Mouse (Mus musculus): ENCODE data around the gene Slc35a1. TPM values are rescaled to one million over a fixed set of nuclear protein-coding genes. Genes with fewer than 3 reads are reported as not detected.
A peak's percentile ranks its signal among the peaks of the same experiment; 100 is the strongest.
"Not testable (repeated sequence)": the region's sequence is repeated elsewhere in the genome, so short reads cannot be mapped to it uniquely, and the experiment has no call there.

Gene Slc35a1
- 19.8 and 21.5 TPM in 2 replicates for polyA plus RNA-seq (2012; rRNA removed)

DNA sequence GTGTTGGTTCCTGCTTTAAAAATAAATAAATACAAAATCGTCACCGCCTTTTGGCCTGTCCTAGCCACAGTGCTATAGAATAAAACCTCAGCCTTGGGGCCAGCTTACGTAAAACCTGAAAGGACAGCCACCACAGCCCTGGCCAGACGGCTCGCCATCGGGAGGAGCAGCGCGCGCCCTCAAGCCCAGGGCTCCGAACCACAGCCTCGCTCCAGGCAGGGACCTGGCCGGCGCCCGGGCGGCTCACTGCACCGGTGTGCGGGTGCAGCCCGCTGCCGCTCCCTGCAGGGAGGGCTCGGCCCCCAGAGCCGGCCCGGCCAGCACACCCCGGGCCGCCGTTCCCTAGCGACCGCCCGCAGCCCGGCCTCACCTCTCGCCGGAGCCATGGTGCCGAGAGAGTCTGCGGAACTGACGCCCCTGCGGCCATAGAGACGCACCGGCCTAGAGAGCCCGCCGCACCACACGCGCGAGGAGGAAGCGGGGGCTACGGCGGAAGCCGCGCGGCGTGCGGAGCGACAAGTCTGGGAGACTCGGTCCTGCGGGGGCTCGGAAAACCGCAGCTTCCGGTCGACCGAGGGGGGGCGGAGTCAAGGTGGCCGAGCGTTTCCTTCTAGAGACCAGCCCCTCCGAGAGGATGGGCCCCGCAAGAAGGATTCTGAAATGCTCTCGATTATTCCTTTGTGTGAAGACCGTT, at the start of gene Slc35a1:
Slc35a1 (minus strand) TSS at position 565 of the 694 bp plus-strand sequence.
- peak; percentile 90 to 96 for DNase-seq (ENCODE audit: extremely low spot score in 1 of 2, low spot score in 1 of 2)

DNA sequence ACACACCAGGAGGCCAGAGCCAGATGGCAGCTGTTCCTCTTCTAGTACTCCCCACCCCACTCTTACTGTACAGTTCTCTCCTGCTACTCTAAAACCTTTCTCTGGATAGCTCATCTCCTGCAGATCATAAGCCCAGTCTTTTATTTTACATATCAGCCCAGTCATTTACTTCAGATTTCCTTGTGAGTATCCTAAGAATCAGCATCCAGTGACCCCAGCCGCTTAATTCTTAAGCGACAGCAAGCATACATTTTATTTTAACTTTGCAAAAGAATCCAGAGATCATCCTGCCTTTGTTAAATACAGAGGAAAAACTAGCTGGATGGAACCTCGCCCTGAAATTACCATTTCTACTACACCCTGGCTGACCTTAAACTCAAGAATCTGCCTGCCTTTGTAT, 47.2 kb upstream of the Slc35a1 start:
- DNase-seq (ENCODE audit: extremely low spot score in 1 of 2, low spot score in 1 of 2): no peak

DNA sequence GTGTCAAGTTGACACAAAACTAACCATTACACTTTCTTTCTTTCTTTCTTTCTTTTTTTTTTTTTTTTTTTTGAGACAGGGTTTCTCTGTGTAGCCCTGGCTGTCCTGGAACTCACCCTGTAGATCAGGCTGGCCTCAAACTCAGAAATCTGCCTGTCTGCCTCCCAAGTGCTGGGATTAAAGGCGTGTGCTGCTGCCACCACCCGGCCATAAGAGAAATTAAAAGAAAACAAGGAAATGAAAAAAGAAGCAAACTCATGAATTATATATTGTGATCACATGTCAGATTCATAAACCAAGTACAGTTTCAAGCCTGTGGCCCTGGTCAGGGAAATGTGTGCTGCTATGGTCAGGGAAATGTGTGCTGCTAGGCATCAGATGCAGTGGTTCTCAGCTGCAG, 46.2 kb upstream of the Slc35a1 start:
- not testable (repeated sequence) for DNase-seq (ENCODE audit: extremely low spot score in 1 of 2, low spot score in 1 of 2)

DNA sequence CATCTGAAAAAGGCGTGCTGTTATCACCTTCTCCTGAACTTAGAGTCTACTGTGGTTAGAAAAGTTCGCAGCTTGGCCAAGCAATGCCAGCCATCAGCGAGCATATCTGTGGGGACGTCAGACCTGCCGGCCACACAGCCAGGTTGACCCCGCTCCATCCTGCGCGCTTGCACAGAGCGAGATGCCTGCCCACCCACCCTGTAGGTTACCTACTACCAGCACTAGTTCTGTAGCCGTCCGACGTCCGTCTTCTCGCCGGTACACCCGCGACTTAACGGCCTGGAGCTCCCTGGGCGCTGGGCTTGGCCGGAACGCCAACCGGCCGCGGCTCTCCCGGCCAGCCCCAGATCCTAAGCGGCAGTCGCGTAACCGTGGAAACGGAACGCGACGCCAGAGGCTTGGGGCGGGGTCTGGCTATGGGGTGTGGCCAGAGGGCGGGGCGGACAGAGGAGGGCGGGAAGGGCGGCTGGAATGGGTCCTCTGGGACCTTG, 42.7 kb upstream of the Slc35a1 start, which contains the start of gene Cfap206:
Cfap206 (minus strand) TSS at position 356 of the 491 bp plus-strand sequence.
- peak in 1 of 2 experiments; percentile 53 for DNase-seq (ENCODE audit: extremely low spot score in 1 of 2, low spot score in 1 of 2)

DNA sequence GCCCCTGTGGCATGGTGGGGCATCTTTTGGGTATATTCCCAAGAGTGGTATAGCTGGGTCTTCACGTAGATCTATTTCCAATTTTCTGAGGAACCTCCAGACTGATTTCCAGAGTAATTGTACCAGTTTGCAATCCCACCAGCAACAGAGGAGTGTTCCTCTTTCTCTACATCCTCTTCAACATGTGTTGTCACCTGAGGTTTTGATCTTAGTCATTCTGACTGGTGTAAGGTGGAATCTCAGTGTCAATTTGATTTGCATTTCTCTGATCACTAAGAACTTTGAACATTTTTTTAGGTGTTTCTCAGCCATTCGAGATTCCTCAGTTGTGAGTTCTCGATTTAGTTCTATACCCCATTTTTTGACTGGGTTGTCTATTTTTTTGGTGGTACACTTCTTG, 38.5 kb upstream of the Slc35a1 start:
- DNase-seq (ENCODE audit: extremely low spot score in 1 of 2, low spot score in 1 of 2): not testable (repeated sequence)

DNA sequence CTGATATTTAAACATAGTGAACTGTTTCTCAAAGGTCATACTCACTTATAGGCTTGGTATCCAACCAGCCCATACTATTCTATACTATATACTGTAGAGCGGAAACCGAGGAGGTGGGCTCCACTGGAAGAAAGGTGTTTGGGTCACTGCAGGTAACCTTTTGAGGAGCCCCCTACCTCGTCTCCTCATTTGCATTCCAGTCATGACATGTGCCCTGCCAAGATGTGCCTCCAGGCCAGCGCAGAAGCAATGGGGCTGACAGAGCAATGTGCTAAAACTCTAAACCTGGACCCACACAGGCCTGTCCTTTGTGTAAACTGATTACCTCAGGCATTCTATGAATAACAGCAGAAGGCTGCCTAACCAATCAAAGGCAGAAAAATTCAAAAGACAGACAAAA, 37.1 kb upstream of the Slc35a1 start:
- DNase-seq (ENCODE audit: extremely low spot score in 1 of 2, low spot score in 1 of 2): no peak

DNA sequence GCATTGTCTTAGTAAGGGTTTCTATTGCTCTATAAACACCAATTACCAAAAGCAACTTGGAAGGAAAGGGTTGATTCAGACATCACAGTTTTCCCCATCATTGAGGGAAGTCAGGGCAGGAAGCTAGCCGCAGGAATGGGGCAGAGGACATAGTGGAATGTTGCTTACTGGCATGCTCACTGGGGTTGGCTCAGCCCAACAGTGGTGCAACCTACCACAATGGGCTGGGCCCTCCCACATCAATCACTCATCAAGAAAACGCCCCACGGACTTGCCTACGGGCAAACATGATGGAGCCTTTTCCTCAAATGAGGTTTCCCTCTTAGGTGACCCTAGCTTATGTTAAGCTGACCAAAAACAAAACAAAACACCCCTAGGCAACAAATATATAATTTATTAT, 35.9 kb upstream of the Slc35a1 start:
- no peak for DNase-seq (ENCODE audit: extremely low spot score in 1 of 2, low spot score in 1 of 2)

DNA sequence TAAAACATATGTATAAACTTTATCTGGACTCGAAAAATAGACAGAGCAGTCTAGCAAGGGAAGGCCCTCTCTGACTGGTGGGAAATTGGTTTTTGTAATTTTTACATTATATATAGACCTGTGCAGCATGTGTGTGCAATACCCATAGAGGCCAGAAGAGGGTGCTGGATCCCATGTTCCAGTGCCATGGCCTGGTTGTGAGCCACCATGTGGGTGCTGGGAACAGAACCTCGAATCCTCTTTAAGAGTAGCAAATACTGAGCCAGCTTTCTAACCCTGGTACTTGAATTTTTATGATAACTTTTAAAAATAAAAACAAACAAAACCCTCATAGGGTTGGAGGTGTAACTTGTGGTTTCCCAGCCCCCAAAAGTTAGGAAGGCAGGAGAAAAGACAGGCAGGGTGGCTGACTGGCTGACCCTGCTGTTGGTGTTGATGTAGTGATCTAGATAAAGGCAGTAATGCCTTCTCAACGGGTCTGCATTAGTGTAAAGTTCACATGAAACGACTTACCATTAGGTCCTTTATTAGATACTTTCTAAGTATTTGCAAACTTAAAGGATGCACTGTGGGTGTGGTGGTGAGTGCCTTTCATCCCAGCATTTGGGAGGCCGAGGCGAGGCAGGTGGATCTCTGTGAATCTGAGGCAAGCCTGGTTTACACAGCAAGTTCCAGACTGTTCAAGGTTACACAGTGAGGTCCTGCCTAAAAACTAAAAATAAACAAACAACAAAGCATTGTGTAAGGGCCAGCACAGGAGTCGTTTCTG, 33.1 kb upstream of the Slc35a1 start:
- DNase-seq (ENCODE audit: extremely low spot score in 1 of 2, low spot score in 1 of 2): no peak

DNA sequence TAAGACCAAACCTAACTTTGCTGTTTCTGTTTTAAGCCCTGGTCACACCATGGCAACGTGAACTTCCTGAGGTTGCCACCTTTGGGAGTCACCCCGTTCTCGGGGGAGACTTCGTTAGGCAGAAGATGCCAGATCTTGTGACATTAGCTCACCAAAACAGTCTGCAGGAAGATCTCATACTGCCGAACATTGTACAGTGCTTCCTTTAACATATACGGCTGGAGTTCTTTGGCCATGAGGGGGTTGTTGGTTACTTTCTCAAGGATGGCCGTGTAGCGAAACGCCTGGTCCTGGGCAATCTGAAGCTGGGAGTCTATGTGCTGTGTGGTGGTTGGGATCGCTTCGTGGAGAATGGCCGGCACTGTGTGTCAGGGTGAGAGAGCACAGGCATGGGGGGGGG, 32.2 kb upstream of the Slc35a1 start:
- DNase-seq (ENCODE audit: extremely low spot score in 1 of 2, low spot score in 1 of 2): no peak

DNA sequence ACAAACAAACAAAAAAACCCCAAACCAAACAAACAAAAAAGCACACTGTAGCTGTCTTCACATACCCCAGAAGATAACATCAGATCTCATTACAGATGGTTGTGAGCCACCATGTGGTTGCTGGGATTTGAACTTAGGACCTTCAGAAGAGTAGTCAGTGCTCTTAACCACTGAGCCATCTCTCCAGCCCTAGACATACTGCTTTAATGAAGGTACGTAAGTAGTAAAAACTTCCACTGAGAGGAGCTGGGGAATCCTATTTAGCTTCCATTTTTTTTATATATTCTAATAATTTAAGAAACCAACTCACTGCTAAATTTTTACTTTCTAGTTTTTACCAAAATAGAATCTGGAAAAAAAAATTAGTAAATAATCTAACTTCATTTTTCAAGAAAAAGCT, 27.8 kb upstream of the Slc35a1 start:
- no peak for DNase-seq (ENCODE audit: extremely low spot score in 1 of 2, low spot score in 1 of 2)

DNA sequence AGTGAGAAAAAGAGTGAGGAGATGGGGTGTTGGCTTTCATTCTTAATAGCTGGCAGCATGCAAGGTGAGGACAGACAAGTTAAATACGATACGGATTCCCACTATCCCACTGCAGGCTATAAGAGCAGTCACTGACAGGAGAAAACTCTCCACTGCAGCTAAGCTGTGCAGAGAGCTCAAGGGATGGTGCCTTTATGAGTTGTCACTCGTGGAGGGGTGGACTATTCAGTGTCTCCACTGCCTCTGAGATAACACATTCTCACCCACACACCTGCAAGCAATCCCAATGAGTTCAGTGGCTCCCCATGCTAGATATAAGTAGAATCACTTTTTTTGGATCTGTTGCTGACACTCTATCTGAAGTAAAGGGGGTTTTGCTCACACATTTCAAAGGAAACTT, 20.9 kb upstream of the Slc35a1 start:
- DNase-seq (ENCODE audit: extremely low spot score in 1 of 2, low spot score in 1 of 2): peak; percentile 29 to 44

DNA sequence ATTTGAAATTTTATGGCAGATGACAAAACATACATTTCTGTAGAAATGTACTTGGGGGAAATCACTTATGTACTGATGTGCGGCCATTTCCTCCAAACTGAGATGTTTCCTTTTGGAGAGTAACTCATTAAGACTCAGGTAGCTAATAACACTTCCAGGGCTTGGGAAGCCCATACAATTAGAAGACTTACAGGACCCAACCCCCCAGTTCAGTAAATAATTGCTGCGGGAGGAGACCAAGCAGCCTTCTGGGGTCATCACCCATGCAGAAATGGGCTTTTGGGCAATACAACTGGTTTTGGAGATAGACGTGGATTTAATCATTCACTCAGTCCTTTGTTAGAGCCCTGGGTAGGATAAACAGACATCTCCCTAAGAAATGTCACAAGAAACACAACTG, 20.0 kb upstream of the Slc35a1 start:
- no peak for DNase-seq (ENCODE audit: extremely low spot score in 1 of 2, low spot score in 1 of 2)

DNA sequence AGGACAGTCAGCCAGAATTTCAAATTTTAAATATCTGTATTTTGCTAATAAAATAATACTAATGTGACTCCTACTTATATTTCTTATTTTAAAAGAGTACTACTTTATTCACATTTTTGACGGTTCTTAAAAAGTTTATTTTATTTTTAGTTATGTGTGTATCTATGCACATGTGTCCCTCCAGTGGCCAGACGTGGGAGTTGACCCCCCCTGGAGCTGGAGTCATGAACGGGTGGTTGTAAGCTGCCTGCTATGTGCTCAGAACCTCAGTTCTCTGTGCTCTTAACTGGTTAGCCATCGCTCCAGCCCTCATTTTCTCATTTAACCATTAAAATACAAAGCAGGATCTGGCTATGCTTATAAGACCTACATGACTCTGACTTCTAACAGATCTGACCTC, 15.8 kb upstream of the Slc35a1 start:
- no peak for DNase-seq (ENCODE audit: extremely low spot score in 1 of 2, low spot score in 1 of 2)

DNA sequence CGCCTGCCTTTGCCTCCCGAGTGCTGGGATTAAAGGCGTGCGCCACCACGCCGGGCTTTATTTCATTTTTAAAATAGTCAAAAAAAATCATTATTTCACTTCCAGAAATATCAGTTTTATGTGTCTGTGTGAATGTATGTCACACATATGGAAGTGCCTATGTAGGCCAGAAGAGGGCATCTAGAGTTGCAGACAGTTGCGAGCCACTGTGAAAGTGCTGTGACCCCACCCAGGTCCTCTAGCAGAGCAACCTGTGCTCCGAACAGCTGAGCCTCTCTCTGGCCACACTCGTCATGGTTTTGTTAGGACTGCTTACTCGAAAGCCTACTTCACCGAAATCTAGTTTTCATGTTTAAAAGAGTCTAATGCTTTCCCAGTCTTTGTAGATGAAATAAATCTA, 15.0 kb upstream of the Slc35a1 start:
- no peak for DNase-seq (ENCODE audit: extremely low spot score in 1 of 2, low spot score in 1 of 2)

DNA sequence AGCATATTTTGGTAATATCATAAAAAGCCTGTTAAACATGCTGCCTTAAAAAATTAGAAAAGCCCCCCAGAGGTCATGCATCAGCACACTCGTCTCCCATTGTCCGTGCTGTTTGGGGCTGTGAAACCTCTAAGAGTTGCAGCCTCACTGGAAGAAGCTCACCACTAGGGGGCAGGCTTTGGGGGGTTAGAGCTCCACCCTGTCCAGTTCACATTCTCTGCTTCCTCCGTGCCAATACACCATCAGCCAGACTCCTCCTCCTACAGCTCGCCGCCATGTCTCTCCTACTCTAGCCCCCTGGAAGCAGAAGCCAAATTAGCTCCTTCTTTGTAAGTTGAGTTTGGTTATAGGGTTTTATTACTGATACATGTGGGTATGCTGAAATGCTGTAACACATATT, 14.3 kb upstream of the Slc35a1 start:
- DNase-seq (ENCODE audit: extremely low spot score in 1 of 2, low spot score in 1 of 2): peak in 1 of 2 experiments; percentile 20

DNA sequence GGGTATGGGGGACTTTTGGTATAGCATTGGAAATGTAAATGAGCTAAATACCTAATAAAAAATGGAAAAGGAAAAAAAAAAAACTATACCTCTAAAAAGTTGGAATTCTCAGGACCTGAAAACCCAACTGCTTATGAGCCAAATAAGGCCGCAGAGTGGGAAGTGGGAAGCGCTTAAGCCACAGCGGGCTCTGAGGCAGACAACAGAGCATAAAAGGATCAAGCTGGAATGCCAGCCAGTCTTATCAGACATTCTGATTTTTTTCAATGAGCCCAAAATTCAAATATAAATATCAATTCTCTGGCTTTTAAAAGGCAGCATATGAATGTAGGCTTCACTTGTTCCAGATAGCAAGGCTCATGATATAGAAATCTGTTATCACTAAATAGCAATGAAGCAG, 783 bp upstream of the Slc35a1 start:
- DNase-seq (ENCODE audit: extremely low spot score in 1 of 2, low spot score in 1 of 2): no peak

DNA sequence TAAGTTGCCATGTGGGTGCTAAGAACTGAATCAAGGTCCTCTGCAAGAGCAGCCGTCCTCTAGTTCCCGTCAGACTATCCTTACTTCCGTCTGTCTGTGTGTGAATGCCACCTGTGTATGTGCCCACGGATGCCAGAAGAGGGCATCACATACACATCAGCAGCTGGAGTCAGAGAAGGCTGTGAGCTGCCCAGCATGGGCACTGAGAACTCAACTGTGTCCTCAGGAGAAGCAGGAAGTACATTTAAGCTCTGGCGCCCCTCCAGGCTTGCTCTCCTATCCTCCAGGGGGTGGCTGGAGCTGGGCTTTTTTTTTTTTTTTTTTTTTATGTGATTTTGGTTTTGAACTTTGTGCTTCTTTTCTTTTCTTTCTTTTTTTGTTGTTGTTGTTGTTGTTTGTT, 6.7 kb downstream of the Slc35a1 start:
- DNase-seq (ENCODE audit: extremely low spot score in 1 of 2, low spot score in 1 of 2): no peak

DNA sequence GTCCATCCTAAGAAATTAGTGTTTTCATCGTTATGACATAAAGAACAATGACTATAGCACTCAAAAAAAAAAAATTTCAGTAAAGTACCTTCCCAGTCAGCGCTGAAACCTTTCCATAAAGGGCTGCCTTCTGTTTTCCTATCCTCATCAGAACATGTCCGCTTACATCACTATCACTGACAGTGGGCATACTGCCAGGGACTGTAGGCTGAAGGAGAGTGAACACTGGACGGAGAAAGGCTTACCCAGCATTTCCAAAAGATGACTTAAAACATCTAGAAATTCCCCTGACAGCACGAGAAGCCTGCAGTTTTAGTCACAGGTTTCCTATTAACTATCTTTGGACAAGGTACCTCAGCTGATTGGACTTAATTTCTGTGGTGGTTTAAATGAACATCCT, 13.5 kb downstream of the Slc35a1 start:
- no peak for DNase-seq (ENCODE audit: extremely low spot score in 1 of 2, low spot score in 1 of 2)

DNA sequence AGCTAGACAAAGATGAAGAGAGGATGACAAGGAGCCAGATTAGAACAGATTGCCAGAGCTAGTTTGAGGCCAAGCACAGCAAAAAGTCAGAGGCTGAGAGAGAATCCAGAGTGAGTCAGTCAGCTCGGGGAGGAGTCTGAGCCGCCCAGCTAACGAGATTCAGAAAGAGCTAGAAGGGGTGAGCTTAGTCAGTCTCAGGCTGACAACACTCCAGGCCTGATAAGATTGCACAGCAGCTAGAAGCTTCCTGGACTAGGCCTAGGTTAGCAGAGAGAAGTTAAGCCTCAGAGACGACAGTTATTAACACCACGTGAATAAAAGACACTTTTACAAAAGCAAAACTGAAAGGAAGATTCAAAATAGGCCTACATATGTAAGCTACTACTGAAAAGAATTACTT, 19.3 kb downstream of the Slc35a1 start:
- DNase-seq (ENCODE audit: extremely low spot score in 1 of 2, low spot score in 1 of 2): no peak

DNA sequence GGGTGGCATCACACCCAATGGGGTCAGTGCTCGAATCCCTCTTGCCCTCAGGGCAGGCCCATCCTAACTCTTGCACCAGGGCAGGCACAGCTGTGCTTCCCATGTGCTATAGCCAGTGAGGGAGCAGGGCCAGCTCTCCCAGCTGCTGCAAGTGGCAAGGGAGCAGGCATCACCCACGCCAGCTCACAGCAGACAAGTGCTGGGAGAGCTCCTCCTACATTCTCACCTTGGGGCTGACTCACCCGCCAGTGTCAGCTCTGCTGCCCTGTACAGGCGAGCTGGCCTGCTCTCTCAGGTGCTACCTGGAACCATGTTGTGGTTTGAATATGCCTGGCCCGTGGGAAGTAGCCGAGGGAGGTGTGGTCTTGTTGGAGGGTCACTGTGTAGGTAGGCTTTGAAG, 25.3 kb downstream of the Slc35a1 start:
- peak; percentile 46 to 61 for DNase-seq (ENCODE audit: extremely low spot score in 1 of 2, low spot score in 1 of 2)

DNA sequence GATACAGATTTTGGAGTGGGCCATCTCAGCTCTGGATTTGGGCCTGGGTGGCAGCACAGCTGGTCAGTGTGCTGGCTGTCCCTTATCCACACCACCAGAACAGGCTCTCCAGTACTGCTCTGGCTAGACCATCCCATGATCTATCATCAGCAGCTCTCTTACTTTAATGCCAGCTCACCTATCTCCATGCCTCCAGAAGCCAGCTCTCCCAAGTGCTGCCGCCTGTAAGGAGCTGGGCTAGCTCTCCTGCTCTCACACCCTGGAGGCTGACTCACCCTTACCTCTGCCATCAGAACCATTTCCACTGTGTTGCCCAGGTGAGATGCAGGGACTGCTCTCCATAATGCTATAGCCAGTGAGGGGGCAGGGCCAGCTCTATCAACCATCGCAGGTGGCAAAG, 25.7 kb downstream of the Slc35a1 start:
- peak in 1 of 2 experiments; percentile 15 for DNase-seq (ENCODE audit: extremely low spot score in 1 of 2, low spot score in 1 of 2)

DNA sequence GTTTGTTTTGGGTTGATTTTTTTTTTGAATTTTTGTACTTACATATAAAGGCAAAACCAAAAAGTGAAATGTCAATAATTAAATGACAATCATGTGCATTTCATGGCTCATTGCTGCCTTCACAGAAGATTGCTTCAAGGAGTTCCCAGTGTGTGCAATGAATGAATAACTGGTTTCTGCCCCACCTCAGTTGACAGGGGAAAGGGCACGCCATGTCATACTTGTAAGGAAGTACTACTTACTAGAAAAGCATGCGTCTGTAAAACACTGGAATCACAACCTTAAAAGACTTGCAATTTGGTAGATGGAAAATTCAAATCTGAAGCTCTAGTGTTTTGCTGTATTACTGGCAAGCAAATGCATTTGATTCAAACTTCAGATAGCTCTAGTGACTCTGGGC, 28.2 kb downstream of the Slc35a1 start:
- DNase-seq (ENCODE audit: extremely low spot score in 1 of 2, low spot score in 1 of 2): no peak

All from frontal cortex, adult 2 months (tissue).